Mouse (Mus musculus): ENCODE data around the gene Krtap16-3.

GRCm38 (mm10) chr16:88932165-88932564 is 30.5 kb downstream of the Krtap16-3 start, which contains the start of gene Krtap19-9b:
- TF ChIP-seq POLR2A (IDR thresholded peaks at IDR 0.05; ENCODE audit: control insufficient read depth, low read depth, low read length) = no peak
- TF ChIP-seq CTCF (IDR thresholded peaks at IDR 0.05; ENCODE audit: control insufficient read depth, insufficient read depth, insufficient replicate concordance, low read depth, low read length) = no peak
